Mouse (Mus musculus) ovary, postnatal 10 days (tissue): Measurements from ENCODE around the gene Hvcn1.
"Not testable (repeated sequence)": the region's sequence is repeated elsewhere in the genome, so short reads cannot be mapped to it uniquely, and the experiment has no call there.

Experiments used
- DNase-seq: peaks from one replicate; pipeline ENCODE4 v3.0.0; 2022; ENCODE audit warnings: low spot score

The Hvcn1 gene

DNA sequence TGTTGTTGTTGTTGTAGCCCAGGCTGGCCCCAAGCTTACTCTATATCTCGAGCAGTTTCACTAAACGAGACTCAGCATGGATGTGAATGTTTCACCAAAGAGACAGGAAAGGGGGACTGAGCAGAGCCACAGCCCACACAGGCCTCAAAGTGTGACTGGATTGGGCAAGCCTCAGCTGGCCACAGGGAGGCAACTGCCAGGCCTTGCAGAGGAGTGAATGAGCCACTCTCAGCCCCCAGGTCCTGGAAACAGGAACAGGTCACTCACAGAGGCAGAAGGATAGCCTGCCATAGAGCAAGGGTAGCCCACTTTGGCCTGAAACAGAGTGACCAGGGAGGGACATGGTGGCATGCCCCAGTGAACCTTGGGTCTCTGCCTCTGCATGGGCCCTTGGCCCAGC, 2.4 kb upstream of the Hvcn1 start:
- no peak for DNase-seq

DNA sequence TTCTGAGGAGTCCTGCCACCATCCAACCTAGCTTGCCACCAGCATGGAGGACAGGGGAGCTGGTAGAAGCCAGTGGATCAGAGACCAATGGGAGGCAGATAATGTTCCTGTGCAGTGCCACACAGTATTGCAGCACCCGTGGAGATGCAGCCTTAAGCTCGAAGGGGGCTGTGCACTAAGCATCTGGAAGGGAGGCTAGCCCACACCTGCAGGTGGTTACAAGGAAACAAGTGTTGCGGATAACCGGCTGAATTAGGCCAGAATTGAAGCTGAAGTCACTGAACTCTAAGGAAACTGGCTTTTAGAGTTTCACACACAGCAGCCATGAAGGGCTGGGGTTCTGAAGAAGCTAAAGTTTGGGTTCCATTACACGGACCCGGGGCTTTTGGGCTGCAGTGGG, 2.3 kb downstream of the Hvcn1 start:
- DNase-seq = no peak

DNA sequence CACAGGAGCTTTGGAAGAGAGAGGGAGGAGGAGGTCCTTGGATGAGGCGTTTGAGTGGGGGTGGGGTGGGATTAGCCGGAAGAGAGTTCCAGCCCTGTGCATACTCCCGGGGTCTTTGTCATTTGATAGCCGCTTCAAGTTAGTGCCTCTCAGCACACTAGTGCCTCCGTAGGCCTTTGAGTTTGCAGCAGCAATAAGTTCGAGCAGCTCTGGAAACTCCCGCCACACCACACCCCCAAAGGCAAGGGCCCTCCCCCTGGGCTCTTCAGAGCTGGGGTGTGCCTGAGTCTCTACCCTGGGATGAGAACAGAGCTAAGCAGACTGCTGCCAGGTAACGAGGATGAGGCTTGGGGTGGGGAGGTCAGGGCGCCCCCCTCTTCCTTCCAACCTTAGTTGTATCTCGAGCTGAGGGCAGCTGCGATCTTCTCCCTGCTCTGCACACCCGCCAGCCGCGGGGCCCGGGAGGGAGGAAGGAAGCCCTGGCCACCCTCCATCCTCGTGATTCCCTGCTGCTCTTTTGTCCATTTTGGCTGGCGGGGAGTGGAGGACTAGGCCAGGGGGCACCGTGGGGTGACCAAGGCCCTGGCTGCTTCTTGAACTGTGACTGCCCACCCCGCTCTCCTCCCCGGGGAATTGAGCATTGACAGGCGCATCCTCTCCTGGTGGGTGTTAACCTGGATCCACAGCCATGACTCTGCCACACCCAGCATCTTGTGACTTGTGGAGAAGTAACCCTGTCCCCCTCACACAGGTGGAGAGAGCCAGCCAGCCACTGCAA, 3.2 kb downstream of the Hvcn1 start:
- DNase-seq = peak; percentile 34

DNA sequence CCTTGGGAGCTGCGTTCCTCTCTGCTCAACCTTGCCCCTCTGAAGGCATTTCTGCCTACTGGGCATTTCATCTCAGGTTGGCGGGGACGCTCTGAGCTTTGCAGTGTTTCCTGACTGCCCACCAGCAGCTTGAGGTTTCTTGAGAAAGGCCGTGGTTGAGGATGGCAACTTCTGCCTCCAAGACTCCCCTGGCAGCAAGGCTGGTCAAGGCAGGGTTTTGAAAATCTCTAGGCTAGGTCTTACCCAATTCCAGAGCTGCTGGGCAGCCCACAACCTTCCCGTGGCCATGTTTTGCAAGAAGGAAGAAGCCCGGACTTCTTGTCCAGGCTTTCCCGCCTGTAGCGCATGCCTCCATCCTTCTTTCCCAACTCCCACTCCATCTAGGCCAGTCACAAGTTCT, 4.3 kb downstream of the Hvcn1 start:
- no peak for DNase-seq

DNA sequence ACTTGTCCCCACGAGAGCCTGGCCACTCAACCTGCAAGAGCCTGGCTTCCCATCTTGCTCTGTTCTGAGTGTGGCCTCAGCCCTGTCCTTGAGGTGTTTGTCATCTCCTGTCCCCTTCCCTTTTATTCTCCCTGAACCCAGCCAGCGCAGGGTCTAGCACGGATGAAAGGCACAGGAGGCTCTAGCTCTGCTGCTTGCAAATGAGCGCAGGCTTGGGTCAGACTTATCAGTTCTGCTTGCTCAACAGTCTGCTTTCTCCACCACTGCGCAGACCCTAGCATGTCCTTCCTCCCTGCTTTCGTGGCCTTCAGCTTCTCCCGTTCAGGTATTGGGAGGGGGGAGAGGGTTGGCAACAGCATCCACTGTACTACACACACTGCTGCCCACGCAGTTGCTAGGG, 5.5 kb downstream of the Hvcn1 start:
- no peak for DNase-seq

DNA sequence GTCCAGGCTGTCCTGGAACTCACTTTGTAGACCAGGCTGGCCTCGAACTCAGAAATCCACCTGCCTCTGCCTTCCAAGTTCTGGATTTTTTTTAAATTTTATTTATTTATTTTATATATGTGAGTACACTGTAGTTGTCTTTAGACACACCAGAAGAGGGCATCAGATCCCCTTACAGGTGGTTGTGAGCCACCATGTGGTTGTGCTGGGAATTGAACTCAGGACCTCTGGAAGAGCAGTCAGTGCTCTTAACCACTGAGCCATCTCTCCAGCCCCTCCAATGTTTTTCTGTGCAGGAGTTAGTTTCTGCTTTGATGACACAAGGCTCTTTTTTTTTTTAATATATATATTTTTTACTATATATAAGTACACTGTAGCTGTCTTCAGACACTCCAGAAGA, 6.2 kb downstream of the Hvcn1 start:
- DNase-seq = not testable (repeated sequence)

DNA sequence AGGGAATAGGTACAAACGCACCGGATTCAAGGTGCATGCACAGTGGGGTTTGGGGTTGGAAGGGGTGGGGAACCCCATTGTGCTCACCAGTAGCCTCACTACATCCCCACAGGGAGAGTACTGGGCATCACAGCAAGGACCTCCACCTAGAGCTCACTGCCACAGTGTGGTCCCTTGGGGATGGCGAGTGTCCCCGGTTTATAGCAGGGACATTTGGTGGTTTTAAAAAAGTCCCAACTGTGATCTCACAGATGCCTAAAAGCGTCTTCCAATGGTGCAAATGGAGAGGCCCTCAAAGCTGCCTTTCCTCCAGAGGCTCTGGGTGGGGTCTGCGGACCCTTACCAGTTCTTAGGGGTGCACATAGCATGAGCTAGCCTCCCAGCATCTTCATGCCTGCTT, 7.3 kb downstream of the Hvcn1 start:
- no peak for DNase-seq

DNA sequence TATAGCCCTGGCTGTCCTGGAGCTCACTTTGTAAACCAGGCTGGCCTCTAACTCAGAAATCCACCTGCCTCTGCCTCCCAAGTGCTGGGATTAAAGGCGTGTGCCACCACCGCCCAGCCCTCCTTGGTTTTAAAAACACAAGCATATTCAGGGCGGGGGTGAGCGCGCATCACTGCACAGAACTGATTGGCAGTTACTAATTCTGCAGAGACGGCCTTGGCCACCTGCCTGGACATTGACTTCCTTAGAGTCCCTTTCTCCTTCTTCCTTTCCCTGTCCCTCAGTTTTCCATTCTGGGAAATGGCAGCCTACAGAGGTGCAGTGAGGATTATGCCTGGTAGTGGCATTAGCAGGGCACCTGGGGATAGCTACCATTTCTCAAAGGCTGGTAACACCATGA, 11.0 kb downstream of the Hvcn1 start:
- no peak for DNase-seq

DNA sequence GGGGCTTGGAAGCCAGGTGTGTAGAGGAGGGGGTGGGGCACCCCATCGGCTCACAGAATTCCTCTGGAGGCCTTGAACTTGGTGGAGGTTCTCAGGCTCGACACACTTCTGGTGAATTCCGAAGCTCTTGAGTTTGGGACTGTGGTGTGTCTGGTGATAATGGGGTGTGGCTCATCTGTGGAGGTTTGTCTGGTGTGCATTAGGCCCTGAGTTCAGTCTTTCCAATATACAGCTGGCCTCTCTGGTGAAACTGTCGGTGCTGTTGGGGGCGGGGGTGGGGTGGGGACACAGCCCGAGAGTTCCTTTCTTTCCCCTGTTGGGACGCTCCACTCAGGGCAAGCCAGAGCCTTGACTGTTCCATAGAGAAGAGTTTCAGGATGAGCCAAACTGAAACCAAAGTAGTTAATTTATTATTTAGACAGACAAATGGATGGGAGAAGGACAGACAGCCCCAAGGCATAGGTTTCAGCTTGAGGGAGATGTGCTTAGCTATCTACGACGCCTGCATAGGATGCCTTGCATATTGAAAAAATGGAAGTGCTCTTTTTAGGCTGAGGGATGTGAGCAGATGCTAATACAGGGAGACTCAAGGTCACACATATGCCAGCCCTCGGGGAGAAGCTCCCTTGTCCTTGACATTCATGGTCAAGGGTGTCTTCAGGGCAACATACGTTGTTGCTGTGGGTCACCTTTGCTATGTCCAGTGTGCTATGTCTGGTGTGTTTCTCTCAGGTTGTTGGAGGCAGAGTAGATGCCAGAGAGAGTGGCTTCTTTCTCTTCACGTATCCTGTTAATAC, 11.7 kb downstream of the Hvcn1 start:
- no peak for DNase-seq

DNA sequence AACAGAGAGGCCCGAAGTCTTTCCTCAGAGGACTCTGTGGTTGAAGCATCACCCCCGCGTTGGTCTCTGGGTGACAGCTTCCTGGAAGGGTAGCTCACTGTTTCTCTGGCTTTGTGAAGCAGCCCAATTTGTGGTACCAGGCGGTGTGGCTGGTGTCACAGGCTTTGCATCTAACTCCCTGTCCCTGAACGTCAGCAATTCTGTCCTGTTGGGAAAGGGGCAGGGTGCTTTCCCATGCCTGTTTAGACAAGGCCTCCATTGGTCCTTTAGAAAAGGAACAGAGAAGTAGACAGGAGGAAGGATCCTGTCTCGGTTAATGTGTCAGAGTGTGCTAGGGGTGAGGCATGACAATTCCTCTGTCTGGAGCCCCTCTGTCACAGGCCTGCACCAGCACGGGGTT, 12.3 kb downstream of the Hvcn1 start:
- DNase-seq = no peak

DNA sequence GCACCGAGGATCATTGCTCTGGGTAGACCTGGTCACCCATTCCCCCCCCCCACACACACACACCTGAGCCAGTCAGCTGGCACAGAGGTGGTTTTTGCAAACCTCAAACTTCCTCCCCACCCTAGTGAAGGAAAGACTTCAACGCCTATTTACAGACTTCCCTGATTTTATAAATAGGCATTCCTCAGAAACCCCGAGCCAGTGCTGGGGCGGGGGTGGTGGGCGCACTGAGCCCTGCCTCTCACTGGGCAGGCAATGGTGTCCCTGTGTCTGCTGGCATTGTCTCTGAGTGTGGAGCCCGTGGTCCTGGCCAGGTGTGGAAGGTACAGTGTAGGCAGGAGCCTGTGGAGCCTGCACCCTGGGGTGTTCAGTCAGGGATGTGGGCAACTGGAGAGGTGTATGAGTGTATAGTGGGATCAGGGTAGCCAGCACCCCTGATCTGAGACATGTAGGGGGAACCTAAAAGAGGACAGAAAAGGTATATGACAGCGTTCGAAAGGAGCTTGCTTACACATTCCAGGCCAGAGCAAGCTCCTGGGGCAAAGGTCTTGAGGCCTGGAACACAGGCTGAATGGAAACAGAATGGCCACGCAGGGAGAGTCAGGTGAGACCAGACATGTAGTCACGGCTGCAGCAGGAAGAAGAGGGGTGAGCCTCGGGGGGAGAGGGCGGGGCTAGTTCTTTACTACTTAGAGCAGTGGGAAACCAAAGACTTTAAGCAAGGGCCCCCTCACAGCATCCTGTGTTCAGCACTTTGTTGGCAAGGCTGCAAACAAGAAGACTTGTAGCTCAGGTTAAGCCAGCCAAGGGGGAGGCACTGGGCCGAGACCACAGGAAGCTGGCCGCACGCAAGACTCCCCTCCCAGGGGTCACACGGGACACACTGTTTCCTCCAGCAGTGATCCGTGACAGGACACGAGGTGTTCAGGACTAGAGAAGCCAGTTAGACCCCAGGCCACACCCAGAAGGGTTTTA, 13.3 kb downstream of the Hvcn1 start:
- no peak for DNase-seq

DNA sequence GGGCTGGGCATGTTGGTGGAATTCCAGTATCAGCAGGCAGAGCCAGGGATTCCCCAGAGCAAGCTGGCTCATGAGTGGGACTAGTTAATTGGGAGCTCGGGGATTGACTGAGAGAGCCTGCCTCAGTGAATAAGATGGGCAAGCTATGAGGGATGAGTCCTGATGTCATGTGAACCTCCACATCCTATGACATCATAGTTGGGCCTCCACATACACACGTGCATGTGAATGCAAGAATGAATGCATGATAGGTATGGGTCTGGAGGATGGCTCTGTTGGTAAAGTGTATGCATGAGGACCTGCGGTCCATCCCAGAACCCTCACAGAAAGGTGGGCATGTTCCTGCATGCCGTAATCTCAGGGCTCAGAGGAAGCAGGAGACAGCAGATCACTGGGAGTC, 14.5 kb downstream of the Hvcn1 start:
- no peak for DNase-seq

DNA sequence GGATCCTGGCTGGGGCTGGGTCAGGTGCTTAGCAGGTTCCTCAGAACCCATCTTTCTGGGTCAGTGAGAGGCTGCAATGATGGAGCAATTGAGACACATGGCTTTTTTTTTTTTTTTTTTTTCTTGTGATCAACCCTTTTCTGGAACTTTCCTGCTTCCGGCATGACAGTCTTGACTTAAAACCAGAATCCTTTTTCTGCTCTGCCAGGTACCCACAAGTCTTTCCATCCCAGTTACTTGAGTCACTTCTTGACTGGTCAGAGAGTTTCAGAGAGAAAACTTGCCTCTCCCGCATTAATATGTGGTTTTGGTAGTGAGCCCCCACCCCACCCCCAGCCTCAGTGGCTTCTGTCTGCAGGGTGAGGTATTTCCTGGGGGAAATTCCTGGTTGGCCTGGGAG, 17.7 kb downstream of the Hvcn1 start:
- DNase-seq = no peak

DNA sequence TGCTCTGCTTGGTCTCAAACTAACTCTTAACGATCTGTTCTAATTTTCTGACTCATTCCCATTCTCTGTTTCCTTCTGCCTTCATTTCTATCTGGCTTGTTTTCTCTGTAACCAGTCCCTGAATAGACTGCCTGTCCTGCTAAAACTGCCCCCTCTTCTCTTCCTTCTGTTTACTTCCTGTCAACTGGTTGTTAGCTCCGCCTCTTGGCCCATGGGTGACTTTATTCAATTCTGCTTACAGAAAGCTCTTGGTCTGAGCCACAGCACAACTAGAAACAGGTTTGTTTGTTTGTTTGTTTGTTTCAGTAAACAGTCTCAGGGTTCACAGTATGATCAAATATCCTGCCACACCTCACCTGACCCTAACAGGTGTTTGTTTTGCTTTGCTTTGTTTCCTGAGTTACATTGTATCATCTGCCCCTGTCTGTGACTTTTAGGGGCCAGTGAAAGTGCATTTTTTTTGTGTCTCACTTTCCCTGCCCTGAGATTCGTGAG, 21.7 kb downstream of the Hvcn1 start:
- no peak for DNase-seq

DNA sequence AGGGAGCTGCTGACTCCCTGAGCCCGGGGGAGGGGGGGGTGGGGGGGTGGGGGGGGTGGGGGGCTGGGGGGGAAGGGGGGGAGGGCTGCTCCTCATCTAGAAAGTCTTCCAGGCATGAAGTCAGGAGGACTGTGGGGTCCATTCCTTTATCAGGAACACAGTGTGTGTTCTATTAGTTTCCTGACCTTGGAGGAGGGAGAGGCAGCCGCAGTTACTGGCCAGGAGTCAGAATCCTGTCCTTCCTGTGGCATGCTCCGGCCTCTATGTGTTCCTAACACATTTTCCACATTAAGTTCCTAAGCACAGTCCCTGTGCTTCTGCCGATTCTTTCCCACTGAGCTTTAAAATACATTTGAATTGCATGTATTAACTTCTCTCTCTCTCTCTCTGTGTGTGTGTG, 22.2 kb downstream of the Hvcn1 start:
- no peak for DNase-seq

DNA sequence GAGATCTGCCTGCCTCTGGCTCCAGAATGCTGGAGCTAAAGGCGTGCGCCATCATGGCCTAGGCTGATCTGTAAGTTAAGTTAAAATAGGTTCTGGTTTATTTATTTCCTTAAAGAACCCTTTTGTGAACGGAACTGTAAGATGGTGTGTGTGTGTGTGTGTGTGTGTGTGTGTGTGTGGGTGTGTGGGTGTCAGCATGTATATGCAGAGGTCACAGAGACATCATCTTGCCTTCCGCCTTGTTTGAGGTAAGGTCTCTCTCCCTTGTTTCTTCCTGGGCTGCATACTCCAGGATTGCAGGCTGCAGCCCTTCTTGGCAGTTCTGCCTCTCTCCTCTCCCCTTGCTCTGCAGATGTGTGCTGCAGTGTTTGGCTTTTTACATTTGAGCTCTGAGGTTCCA, 24.2 kb downstream of the Hvcn1 start:
- DNase-seq = no peak

DNA sequence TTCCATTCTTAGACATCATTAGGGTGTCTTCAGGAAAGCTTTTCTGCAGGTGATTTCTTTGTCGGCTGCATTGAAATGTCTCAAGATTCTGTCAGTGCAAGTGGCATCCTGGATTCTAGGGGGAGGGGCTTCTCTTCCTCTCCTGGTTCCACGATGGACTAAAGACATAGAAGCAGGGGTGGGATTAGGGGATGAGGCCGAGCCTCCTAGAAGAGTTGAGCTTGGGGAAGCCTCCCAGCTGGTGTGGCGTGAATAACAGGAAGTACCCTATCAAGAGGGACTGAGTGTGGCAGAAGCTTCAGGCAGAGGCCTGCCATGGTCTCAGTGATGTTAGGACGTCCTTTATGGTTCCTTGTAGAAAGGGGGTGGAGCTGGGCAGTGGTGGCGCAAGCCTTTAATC, 24.8 kb downstream of the Hvcn1 start:
- DNase-seq = no peak

DNA sequence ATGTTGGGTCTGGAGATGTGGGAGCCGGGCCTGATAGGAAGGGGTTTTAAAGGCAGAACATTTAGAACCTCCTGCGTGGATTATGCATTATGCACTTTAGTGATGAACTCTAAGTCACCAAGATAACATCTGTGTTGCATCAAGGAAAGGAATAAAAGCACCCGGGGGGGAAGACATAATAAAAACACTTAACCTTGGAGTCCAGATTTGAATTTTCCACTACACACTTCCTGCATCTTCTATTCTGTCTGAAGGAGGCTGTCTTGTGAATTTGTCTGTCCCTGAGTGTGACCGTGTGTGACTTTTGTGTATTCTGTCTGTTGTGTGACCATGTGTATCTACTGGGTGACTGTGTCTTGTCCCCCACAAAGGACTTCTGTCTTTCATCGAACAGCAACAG, 25.4 kb downstream of the Hvcn1 start:
- no peak for DNase-seq

DNA sequence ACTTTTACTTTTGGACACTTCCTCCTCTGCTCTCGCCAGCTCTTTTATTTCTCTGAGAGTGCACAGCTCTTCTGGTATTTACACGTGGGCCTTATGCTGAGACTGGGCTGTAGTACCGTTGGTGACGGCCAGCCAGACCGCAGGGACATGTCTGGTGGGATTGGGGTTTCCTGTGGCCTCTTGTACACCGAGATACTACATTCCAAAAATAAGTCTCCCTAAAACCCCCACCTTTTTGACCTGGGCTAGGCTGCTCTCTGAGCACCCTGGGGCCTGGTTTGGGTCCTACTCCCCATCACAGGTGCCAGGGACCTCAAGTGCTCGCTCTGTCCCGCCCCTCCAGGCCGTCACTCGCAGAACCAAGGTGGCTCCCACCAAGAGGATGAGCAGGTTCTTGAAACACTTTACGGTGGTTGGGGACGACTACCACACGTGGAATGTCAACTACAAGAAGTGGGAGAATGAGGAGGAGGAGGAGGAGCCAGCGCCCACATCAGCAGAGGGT, 26.5 kb downstream of the Hvcn1 start:
- no peak for DNase-seq

DNA sequence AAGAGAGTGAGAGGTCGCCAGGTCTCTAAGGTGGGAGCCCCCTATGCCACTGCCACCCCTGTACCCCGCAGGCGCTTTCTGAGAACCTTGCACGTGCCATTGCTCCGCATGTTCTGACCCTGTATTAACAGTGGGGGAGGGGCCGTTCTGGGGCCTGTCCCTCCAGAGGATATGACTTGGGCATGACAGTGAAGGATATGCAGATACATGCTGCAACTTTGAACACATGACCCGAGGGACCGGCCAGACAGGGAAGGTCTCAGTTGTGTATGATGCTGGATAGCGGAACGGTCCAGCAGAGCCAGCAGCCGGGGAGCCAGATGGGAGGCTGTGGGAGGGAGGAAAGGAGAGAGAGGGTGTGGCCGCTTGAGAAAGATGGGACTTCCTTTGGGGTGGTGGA, 27.1 kb downstream of the Hvcn1 start:
- no peak for DNase-seq

DNA sequence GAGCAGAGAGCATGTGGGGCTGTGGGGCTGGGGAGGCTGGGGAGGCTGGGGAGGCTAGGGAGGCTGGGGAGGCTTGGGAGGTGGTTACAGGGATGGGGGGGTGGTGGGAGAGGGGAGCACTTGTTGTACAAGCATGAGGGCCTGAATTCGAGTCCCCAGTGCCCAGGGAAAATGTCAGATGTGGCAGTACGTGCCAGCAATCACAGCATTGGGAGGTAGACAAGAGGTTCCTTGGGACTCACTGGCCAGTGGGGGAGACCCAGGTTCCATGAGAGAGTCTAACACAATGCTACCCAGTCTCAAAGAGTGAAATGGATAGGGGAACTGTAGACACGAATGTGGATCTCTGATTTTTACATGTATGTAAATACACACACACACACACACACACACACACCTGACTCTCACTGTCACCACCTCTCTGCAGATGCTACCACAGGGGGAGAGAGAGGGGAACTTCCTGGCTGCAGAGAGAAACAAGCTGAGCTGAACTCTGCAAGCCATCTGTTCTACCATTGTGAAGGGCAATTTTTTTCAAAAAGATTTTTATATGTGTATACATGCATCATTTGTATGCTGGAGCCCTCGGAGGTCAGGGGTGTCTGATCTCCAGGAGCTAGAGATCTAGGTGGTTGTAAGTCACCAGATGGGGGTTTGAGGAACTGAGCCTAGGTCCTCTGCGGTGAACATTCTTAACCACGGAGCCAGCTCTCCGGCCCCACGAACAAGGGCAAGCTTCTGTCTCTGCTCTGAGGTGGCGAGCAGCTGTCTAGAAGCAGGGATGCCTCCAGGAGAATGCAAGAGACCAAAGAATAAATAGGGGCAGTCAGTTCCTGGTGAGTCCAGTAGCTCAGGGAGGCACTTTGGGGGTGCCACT, 28.0 kb downstream of the Hvcn1 start:
- no peak for DNase-seq
